In the genomic region with DNA sequence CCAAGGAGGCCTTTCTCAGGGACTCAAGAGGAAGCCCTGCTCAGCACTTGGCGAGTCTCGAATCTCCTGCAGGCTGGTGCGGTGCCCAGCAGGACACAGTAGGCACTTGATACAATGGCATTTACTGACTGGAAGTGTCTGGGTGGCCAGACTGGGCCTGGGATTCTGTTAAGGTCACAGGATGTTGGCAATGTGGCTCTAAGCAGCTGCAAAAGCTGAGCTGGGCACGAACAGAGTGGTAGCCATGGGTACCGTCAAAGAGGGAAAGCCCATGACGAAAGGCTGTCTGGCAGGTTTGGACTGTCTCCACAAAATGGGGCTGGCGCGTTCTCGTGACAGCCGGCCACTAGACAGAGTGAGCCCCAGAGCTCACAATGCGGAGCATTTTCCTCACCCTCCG, we compare ENCODE assay signal across 10 mouse cellular contexts.
A peak's percentile ranks its signal among the peaks of the same experiment; 100 is the strongest.
DNase-seq lines count a peak whose midpoint lies in the region; ATAC-seq and TF ChIP-seq lines count a peak whose summit lies in the region.
"Had no signal": no experiment of that assay in that cellular context is flagged by ENCODE, and none has a peak within 500 bp of the region (broad histone marks: within the 10 kb centered on the region; RNA-seq: fewer than 3 reads in every experiment).

No protein-coding gene starts in this region.

- WGBS in lung, embryonic 15.5 days = 68% methylated on average over 12 of the region's 12 CpGs
- 46% methylated on average over 12 of the region's 12 CpGs for WGBS in lung, adult 2 months
- WGBS in forebrain, embryonic 15.5 days = 38% methylated on average over 12 of the region's 12 CpGs
- WGBS in intestine, postnatal 0 days = 91% methylated on average over 12 of the region's 12 CpGs

- peaks cover 19% of the 10 kb centered on the region for H3K4me1 ChIP-seq in lung, embryonic 15.5 days
- no peaks in the 10 kb centered on the region for H3K4me1 ChIP-seq in lung, adult 2 months (ENCODE audit: control insufficient read depth, insufficient read depth, low read length)
- H3K4me1 ChIP-seq in forebrain, embryonic 15.5 days = peaks cover 35% of the 10 kb centered on the region
- no peaks in the 10 kb centered on the region for H3K4me1 ChIP-seq in intestine, postnatal 0 days (replicated peaks; ENCODE audit: control insufficient read depth, insufficient read depth, low read length)
- H3K4me1 ChIP-seq: stomach, embryonic 15.5 days had no signal

- DNase-seq in lung, adult 2 months = no peak
- peak; percentile 21 for DNase-seq in heart, postnatal 25 days (ENCODE audit: low spot score)
- peak; percentile 66 to 85 for DNase-seq in left cerebral cortex, postnatal 14 days (ENCODE audit: low spot score in 2 of 2)
- peak; percentile 45 for DNase-seq in skeletal muscle tissue, adult 2 months (ENCODE audit: low read depth, low spot score)
- DNase-seq in testis, postnatal 10 days (ENCODE audit: low spot score) = no peak

- TF ChIP-seq CTCF in lung, adult 2 months (IDR thresholded peaks at IDR 0.05; ENCODE audit: insufficient read depth, low read length) = no peak
- TF ChIP-seq CTCF in intestine, postnatal 0 days (IDR thresholded peaks at IDR 0.05; ENCODE audit: low read depth) = no peak

- H3K4me2 ChIP-seq in lung, embryonic 15.5 days = no peak overlapping the region
- H3K4me2 ChIP-seq in forebrain, embryonic 15.5 days (replicated peaks) = no peak overlapping the region
- H3K4me2 ChIP-seq in intestine, postnatal 0 days (replicated peaks; ENCODE audit: low read depth) = no peak overlapping the region
- H3K4me2 ChIP-seq: stomach, embryonic 15.5 days had no signal

- H3K4me3 ChIP-seq in lung, embryonic 15.5 days = no peak overlapping the region
- no peak overlapping the region for H3K4me3 ChIP-seq in lung, adult 2 months (replicated peaks; ENCODE audit: extremely low read depth, low read depth, low read length)
- H3K4me3 ChIP-seq in forebrain, embryonic 15.5 days = no peak overlapping the region
- no peak overlapping the region for H3K4me3 ChIP-seq in intestine, postnatal 0 days (ENCODE audit: low read depth, low read length)
- H3K4me3 ChIP-seq: stomach, embryonic 15.5 days had no signal

- no peak for TF ChIP-seq POLR2A in lung, adult 2 months (IDR thresholded peaks at IDR 0.05; ENCODE audit: borderline replicate concordance, extremely low read depth, low read depth, low read length)

- no peaks in the 10 kb centered on the region for H3K27me3 ChIP-seq in lung, embryonic 15.5 days
- H3K27me3 ChIP-seq in forebrain, embryonic 15.5 days = no peaks in the 10 kb centered on the region
- H3K27me3 ChIP-seq in intestine, postnatal 0 days (replicated peaks; ENCODE audit: control insufficient read depth, insufficient read depth, low read length) = no peaks in the 10 kb centered on the region
- H3K27me3 ChIP-seq: CH12.LX; stomach, embryonic 15.5 days had no signal

- ATAC-seq in lung, embryonic 15.5 days (ENCODE audit: borderline replicate concordance, extremely low read depth, low FRiP score, low TSS enrichment) = peak; percentile 31; the same call in 1 of the 2 replicates
- peak; percentile 95 for ATAC-seq in forebrain, embryonic 15.5 days (replicated peaks)
- no peak for ATAC-seq in intestine, postnatal 0 days

- H3K36me3 ChIP-seq in lung, embryonic 15.5 days = no peaks in the 10 kb centered on the region
- no peaks in the 10 kb centered on the region for H3K36me3 ChIP-seq in forebrain, embryonic 15.5 days
- no peaks in the 10 kb centered on the region for H3K36me3 ChIP-seq in intestine, postnatal 0 days (ENCODE audit: control insufficient read depth, insufficient read depth)
- H3K36me3 ChIP-seq: stomach, embryonic 15.5 days had no signal

- intact Hi-C loops in heart, postnatal 25 days (cut with DNase I) = no loop called here
- intact Hi-C loops in left cerebral cortex, postnatal 14 days (cut with DNase I) = no loop called here

- H3K27ac ChIP-seq in lung, embryonic 15.5 days = no peak overlapping the region
- peak overlapping the region; percentile 77 for H3K27ac ChIP-seq in forebrain, embryonic 15.5 days (replicated peaks)
- no peak overlapping the region for H3K27ac ChIP-seq in intestine, postnatal 0 days (ENCODE audit: low read depth, low read length)
- H3K27ac ChIP-seq: stomach, embryonic 15.5 days had no signal

- no peaks in the 10 kb centered on the region for H3K9me3 ChIP-seq in lung, embryonic 15.5 days
- no peaks in the 10 kb centered on the region for H3K9me3 ChIP-seq in forebrain, embryonic 15.5 days
- H3K9me3 ChIP-seq in intestine, postnatal 0 days (ENCODE audit: control insufficient read depth) = no peaks in the 10 kb centered on the region
- H3K9me3 ChIP-seq: stomach, embryonic 15.5 days had no signal

- no peak overlapping the region for H3K9ac ChIP-seq in lung, embryonic 15.5 days
- no peak overlapping the region for H3K9ac ChIP-seq in forebrain, embryonic 15.5 days (replicated peaks)
- H3K9ac ChIP-seq in intestine, postnatal 0 days (ENCODE audit: low read depth, low read length) = no peak overlapping the region
- H3K9ac ChIP-seq: stomach, embryonic 15.5 days had no signal

Comparison
In these comparisons a context has a peak if more than half of its experiments do, and no peak if none do; other contexts are left out.
1. DNase-seq: peak in heart, postnatal 25 days (single experiment), left cerebral cortex, postnatal 14 days (2 of 2) and skeletal muscle tissue, adult 2 months (single experiment); none in lung, adult 2 months (single experiment) and testis, postnatal 10 days (single experiment).